Mouse (Mus musculus): ENCODE measurements around the gene AI661453. TPM values are rescaled to one million over a fixed set of nuclear protein-coding genes. Genes with fewer than 3 reads are reported as not detected.
"Not testable (repeated sequence)": the region's sequence is repeated elsewhere in the genome, so short reads cannot be mapped to it uniquely, and the experiment has no call there.

AI661453 gene
- polyA plus RNA-seq, 1 experiment from 2014 or later = 0.77 TPM

DNA sequence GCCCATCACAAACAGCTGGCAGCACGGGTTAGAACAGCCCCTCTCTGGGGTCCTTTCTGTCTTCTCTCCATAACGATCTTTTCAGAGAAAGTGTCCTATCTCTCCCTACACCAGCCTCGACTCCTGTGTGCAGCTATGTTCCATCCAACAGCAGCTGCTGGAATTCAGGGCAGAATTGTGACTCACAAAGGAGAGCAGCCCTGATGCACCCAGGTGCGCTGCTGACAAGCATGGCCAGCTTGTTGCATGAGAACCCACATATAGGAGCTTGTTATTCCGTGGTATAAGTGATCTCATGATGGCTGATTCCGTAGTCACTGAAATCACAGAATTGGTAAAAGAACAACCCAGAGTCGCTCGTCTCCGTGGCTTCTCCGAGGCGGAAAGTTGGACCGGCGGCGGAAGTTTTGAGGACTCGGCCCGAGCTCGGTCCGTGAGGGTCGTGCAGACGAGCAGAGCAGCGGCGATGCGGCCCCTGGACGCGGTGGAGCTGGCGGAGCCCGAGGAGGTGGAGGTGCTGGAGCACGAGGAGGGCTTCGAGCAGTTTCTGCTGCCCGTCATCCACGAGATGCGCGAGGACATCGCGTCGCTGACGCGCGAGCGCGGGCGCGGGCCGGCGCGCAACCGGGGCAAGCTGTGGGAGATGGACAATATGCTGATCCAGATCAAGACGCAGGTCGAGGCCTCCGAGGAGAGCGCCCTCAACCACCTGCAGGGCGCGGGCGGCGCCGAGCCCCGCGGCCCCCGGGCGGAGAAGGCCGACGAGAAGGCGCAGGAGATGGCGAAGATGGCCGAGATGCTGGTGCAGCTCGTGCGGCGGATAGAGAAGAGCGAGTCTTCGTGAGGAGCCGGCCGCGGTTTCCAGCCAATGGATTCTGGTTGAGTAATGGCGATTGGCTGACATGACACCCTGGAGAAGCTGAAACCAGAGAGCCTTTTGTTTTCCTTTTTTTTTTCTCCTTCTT, 26.2 kb upstream of the AI661453 start:
- H3K4me1 ChIP-seq (ENCODE audit: control insufficient read depth, low read depth, low read length); H3K9me3 ChIP-seq (replicated peaks; ENCODE audit: control insufficient read depth, low read length); H3K27ac ChIP-seq (ENCODE audit: low read length); H3K4me3 ChIP-seq (ENCODE audit: low read depth, low read length); H3K36me3 ChIP-seq (ENCODE audit: control insufficient read depth, insufficient read depth); H3K9ac ChIP-seq (ENCODE audit: low read depth, low read length); ATAC-seq (ENCODE audit: low read depth): not testable (repeated sequence)
- peaks cover 29% of the 10 kb centered on the region for H3K27me3 ChIP-seq (ENCODE audit: control insufficient read depth, insufficient read depth, low read depth, low read length)
- 0 out of 2 replicates have a peak overlapping the region, but pooled peaks have one; percentile 20 for H3K4me2 ChIP-seq (ENCODE audit: low read depth, low read length)
- WGBS (ENCODE audit: insufficient replicate concordance) = 4% methylated on average over 73 of the region's 74 CpGs

- H3K9me3 ChIP-seq (replicated peaks; ENCODE audit: control insufficient read depth, low read length) = no peaks in the 10 kb centered on the region
- no peak overlapping the region for H3K4me2 ChIP-seq (ENCODE audit: low read depth, low read length)
- no peaks in the 10 kb centered on the region for H3K36me3 ChIP-seq (ENCODE audit: control insufficient read depth, insufficient read depth)
- no peaks in the 10 kb centered on the region for H3K27me3 ChIP-seq (ENCODE audit: control insufficient read depth, insufficient read depth, low read depth, low read length)
- H3K4me3 ChIP-seq (ENCODE audit: low read depth, low read length) = no peak overlapping the region
- no peak overlapping the region for H3K9ac ChIP-seq (ENCODE audit: low read depth, low read length)
- no peak overlapping the region for H3K27ac ChIP-seq (ENCODE audit: low read length)
- no peak for ATAC-seq (ENCODE audit: low read depth)
- WGBS (ENCODE audit: insufficient replicate concordance) = 61% methylated on average over 2 of the region's 2 CpGs
- H3K4me1 ChIP-seq (ENCODE audit: control insufficient read depth, low read depth, low read length) = no peaks in the 10 kb centered on the region; the same call in 1 of the 2 replicates
Observed at GRCm38 (mm10) chr17:47420195-47420594, 16.2 kb upstream of the AI661453 start.

- Histone ChIP-seq H3K36me3 (ENCODE audit: control insufficient read depth, insufficient read depth) (no peaks in the 10 kb centered on the region), H3K9ac (ENCODE audit: low read depth, low read length) (no peak overlapping the region), H3K9me3 (replicated peaks; ENCODE audit: control insufficient read depth, low read length) (no peaks in the 10 kb centered on the region), H3K4me1 (ENCODE audit: control insufficient read depth, low read depth, low read length) (peaks cover 3% of the 10 kb centered on the region; the same call in 1 of the 2 replicates), H3K4me2 (ENCODE audit: low read depth, low read length) (no peak overlapping the region), H3K27ac (ENCODE audit: low read length) (no peak overlapping the region), H3K27me3 (ENCODE audit: control insufficient read depth, insufficient read depth, low read depth, low read length) (no peaks in the 10 kb centered on the region), H3K4me3 (ENCODE audit: low read depth, low read length) (no peak overlapping the region)
- ATAC-seq (ENCODE audit: low read depth) = no peak
- WGBS (ENCODE audit: insufficient replicate concordance) = 54% methylated on average over 3 of the region's 3 CpGs
Observed at GRCm38 (mm10) chr17:47421566-47421965, 14.8 kb upstream of the AI661453 start.

GRCm38 (mm10) chr17:47422616-47423015, 13.8 kb upstream of the AI661453 start:
- H3K4me3 ChIP-seq (ENCODE audit: low read depth, low read length) = not testable (repeated sequence)
- WGBS (ENCODE audit: insufficient replicate concordance) = 79% methylated on average over 1 of the region's 1 CpGs

GRCm38 (mm10) chr17:47424186-47424585, 12.2 kb upstream of the AI661453 start:
- peaks cover 3% of the 10 kb centered on the region; the same call in 1 of the 2 replicates for H3K4me1 ChIP-seq (ENCODE audit: control insufficient read depth, low read depth, low read length)
- H3K4me2 ChIP-seq (ENCODE audit: low read depth, low read length) = no peak overlapping the region
- no peak overlapping the region for H3K9ac ChIP-seq (ENCODE audit: low read depth, low read length)
- H3K36me3 ChIP-seq (ENCODE audit: control insufficient read depth, insufficient read depth) = no peaks in the 10 kb centered on the region
- H3K27me3 ChIP-seq (ENCODE audit: control insufficient read depth, insufficient read depth, low read depth, low read length) = no peaks in the 10 kb centered on the region
- H3K9me3 ChIP-seq (replicated peaks; ENCODE audit: control insufficient read depth, low read length) = no peaks in the 10 kb centered on the region
- no peak for ATAC-seq (ENCODE audit: low read depth)
- WGBS (ENCODE audit: insufficient replicate concordance) = 59% methylated on average over 6 of the region's 6 CpGs
- no peak overlapping the region for H3K4me3 ChIP-seq (ENCODE audit: low read depth, low read length)
- no peak overlapping the region for H3K27ac ChIP-seq (ENCODE audit: low read length)

More at GRCm38 (mm10) chr17:47422616-47423015, 13.8 kb upstream of the AI661453 start:
- H3K9me3 ChIP-seq (replicated peaks; ENCODE audit: control insufficient read depth, low read length); H3K36me3 ChIP-seq (ENCODE audit: control insufficient read depth, insufficient read depth); H3K9ac ChIP-seq (ENCODE audit: low read depth, low read length); H3K4me2 ChIP-seq (ENCODE audit: low read depth, low read length); H3K27me3 ChIP-seq (ENCODE audit: control insufficient read depth, insufficient read depth, low read depth, low read length); H3K4me1 ChIP-seq (ENCODE audit: control insufficient read depth, low read depth, low read length); ATAC-seq (ENCODE audit: low read depth); H3K27ac ChIP-seq (ENCODE audit: low read length): not testable (repeated sequence)

DNA sequence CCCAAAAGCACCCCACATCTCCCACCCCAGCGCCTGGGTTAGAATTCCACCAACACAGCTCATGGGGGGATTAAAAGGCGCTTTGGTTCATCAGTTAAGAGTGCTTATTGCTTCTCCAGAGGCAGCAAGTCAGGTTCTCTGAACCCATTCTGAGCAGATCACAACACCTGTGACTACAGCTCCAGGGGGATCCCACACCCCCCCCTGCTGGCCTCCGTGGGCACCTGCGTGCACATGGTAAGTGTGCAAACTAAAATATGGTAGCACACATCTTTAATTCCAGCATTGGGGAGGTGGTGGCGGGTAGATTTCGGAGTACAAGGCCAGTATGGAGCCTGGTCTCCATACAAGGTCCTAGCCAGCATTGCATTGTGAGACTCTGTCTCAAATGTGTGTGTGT, 9.1 kb upstream of the AI661453 start:
- no peak for ATAC-seq (ENCODE audit: low read depth)
- Histone ChIP-seq H3K27me3 (ENCODE audit: control insufficient read depth, insufficient read depth, low read depth, low read length) (no peaks in the 10 kb centered on the region), H3K27ac (ENCODE audit: low read length) (no peak overlapping the region), H3K4me3 (ENCODE audit: low read depth, low read length) (no peak overlapping the region), H3K4me2 (ENCODE audit: low read depth, low read length) (no peak overlapping the region), H3K36me3 (ENCODE audit: control insufficient read depth, insufficient read depth) (no peaks in the 10 kb centered on the region), H3K4me1 (ENCODE audit: control insufficient read depth, low read depth, low read length) (peaks cover 3% of the 10 kb centered on the region; the same call in 1 of the 2 replicates), H3K9ac (ENCODE audit: low read depth, low read length) (no peak overlapping the region), H3K9me3 (replicated peaks; ENCODE audit: control insufficient read depth, low read length) (no peaks in the 10 kb centered on the region)
- 53% methylated on average over 6 of the region's 6 CpGs for WGBS (ENCODE audit: insufficient replicate concordance)

DNA sequence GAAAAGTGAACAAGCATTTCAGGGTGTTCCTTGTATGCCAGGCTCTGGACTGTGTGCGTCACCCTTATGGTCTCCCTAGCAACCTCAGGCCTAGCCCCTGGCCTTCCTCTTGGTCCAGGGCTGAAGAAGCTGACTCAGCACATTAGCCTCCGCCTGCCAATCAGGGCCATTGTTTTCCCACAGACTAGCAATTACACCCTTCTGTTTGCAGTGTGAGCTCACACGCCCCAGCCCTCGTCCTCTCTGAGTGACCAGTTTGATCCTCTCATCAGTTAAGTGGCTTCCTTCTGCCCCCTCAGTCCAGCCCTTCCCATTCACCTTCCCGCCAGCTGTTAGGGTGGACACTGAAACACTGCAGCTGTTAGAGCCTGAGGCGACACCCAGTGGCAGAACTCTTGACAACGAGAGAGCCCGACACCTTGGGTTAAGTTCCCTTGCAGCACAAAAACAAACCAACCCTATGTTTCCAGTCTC, 7.5 kb upstream of the AI661453 start:
- Histone ChIP-seq H3K4me1 (ENCODE audit: control insufficient read depth, low read depth, low read length) (peaks cover 3% of the 10 kb centered on the region; the same call in 1 of the 2 replicates), H3K9ac (ENCODE audit: low read depth, low read length) (no peak overlapping the region), H3K36me3 (ENCODE audit: control insufficient read depth, insufficient read depth) (no peaks in the 10 kb centered on the region), H3K27ac (ENCODE audit: low read length) (no peak overlapping the region), H3K4me3 (ENCODE audit: low read depth, low read length) (no peak overlapping the region), H3K4me2 (ENCODE audit: low read depth, low read length) (no peak overlapping the region), H3K27me3 (ENCODE audit: control insufficient read depth, insufficient read depth, low read depth, low read length) (no peaks in the 10 kb centered on the region), H3K9me3 (replicated peaks; ENCODE audit: control insufficient read depth, low read length) (no peaks in the 10 kb centered on the region)
- 14% methylated on average over 8 of the region's 8 CpGs for WGBS (ENCODE audit: insufficient replicate concordance)
- peak; percentile 48 for ATAC-seq (ENCODE audit: low read depth)

- Histone ChIP-seq H3K27me3 (ENCODE audit: control insufficient read depth, insufficient read depth, low read depth, low read length) (no peaks in the 10 kb centered on the region), H3K4me1 (ENCODE audit: control insufficient read depth, low read depth, low read length) (no peaks in the 10 kb centered on the region), H3K4me3 (ENCODE audit: low read depth, low read length) (no peak overlapping the region), H3K36me3 (ENCODE audit: control insufficient read depth, insufficient read depth) (no peaks in the 10 kb centered on the region), H3K4me2 (ENCODE audit: low read depth, low read length) (no peak overlapping the region), H3K9me3 (replicated peaks; ENCODE audit: control insufficient read depth, low read length) (no peaks in the 10 kb centered on the region), H3K27ac (ENCODE audit: low read length) (no peak overlapping the region), H3K9ac (ENCODE audit: low read depth, low read length) (no peak overlapping the region)
- ATAC-seq (ENCODE audit: low read depth) = no peak
- WGBS (ENCODE audit: insufficient replicate concordance) = 54% methylated on average over 5 of the region's 5 CpGs
Observed at GRCm38 (mm10) chr17:47430815-47431214, 5.6 kb upstream of the AI661453 start.

All from liver, embryonic 16.5 days (tissue).